Mouse (Mus musculus) CD4-positive naive resting alpha-beta T cell, adult 76 days (primary cell): ENCODE measurements around the gene Ces2e. TPM values are rescaled to one million over a fixed set of nuclear protein-coding genes. Genes with fewer than 3 reads are reported as not detected.

Experiments used
- total RNA-seq: library from RNA; stranded (reverse); gene quantifications from one replicate; pipeline ENCODE4 v1.2.4, GENCODE M21; 2023

The Ces2e gene
- not detected for total RNA-seq

GRCm38 (mm10) chr8:104925972-104926596, at the start of gene Ces2e:
TSS of gene Ces2e (plus strand) at chr8:104926260.

GRCm38 (mm10) chr8:104947056-104947455, 21.0 kb downstream of the Ces2e start, which contains the start of gene Ces2f:
TSS of gene Ces2f (plus strand) at chr8:104947356.

GRCm38 (mm10) chr8:104961537-104961961, 35.5 kb downstream of the Ces2e start, which contains the start of gene Ces2g:
TSS of gene Ces2g (plus strand) at chr8:104961718.

Other genes starting within 250 kb of the Ces2e start
- gene Ces2a, start 192.3 kb upstream of the Ces2e start, total RNA-seq, result not detected
- not detected for gene Ces2b, start 94.7 kb upstream of the Ces2e start, total RNA-seq
- not detected for gene Ces2c, start 79.2 kb upstream of the Ces2e start, total RNA-seq
- gene Ces2f, start 21.1 kb downstream of the Ces2e start, total RNA-seq, result not detected
- gene Ces2g, start 35.5 kb downstream of the Ces2e start, total RNA-seq, result 0.38 TPM
- gene Ces2h, start 74.6 kb downstream of the Ces2e start, total RNA-seq, result not detected
- not detected for gene Ces3a, start 122.3 kb downstream of the Ces2e start, total RNA-seq
- not detected for gene Ces3b, start 157.5 kb downstream of the Ces2e start, total RNA-seq
- not detected for gene Ces4a, start 205.5 kb downstream of the Ces2e start, total RNA-seq
- gene Cbfb, start 244.4 kb downstream of the Ces2e start, total RNA-seq, result 96.8 TPM